Mouse (Mus musculus) forebrain, embryonic 12.5 days (tissue): ENCODE measurements at regions not wholly inside any gene's neighbourhood (a gene's known extent, or its start where the extent isn't known, plus 50 kb on each side); places are given as distances from the start of the nearest gene placed in this dataset.

ENCODE experiments used
- ATAC-seq: fragments of 200-750 bp; cut with Nextera tagmentation; 2 replicates; pipeline ENCODE4 v1.8.0; 2017; ENCODE audit warnings: moderate TSS enrichment; ENCODE audit not compliant: low FRiP score
- H3K27ac ChIP-seq: fragments of 300-500 bp; sonication (generic); 2 replicates; pipeline ENCODE4 v1.5.1; 2016; ENCODE audit warnings: mild to moderate bottlenecking
- H3K27me3 ChIP-seq: fragments of 300-500 bp; sonication (generic); 2 replicates; pipeline ENCODE4 v1.6.1; 2016; ENCODE audit warnings: mild to moderate bottlenecking
- H3K36me3 ChIP-seq: fragments of 300-500 bp; sonication (generic); replicated peaks from 2 replicates; pipeline ENCODE4 v1.6.1; 2016; ENCODE audit warnings: mild to moderate bottlenecking
- H3K4me1 ChIP-seq: fragments of 300-500 bp; sonication (generic); 2 replicates; pipeline ENCODE4 v1.6.1; 2016
- H3K4me2 ChIP-seq: fragments of 300-500 bp; sonication (generic); 2 replicates; pipeline ENCODE4 v1.6.1; 2016; ENCODE audit warnings: mild to moderate bottlenecking, moderate library complexity
- H3K4me3 ChIP-seq: fragments of 300-500 bp; sonication (generic); replicated peaks from 2 replicates; pipeline ENCODE4 v1.5.1; 2016; ENCODE audit warnings: mild to moderate bottlenecking
- H3K9ac ChIP-seq: fragments of 300-500 bp; sonication (generic); 2 replicates; pipeline ENCODE4 v1.6.1; 2016; ENCODE audit warnings: mild to moderate bottlenecking
- H3K9me3 ChIP-seq: fragments of 300-500 bp; sonication (generic); 2 replicates; pipeline ENCODE4 v1.6.1; 2016
- WGBS: fragments of 180-500 bp; shearing (Covaris S2); methylation state at CpG from one replicate; pipeline ENCODE4 v1.1.7; 2016; 5-methylcytosine and 5-hydroxymethylcytosine counted together

GRCm38 (mm10) chr15:59954345-59954744 is 62.1 kb downstream of the 4933412E24Rik start:
- Histone ChIP-seq H3K9ac (no peak overlapping the region), H3K4me2 (no peak overlapping the region), H3K36me3 (no peaks in the 10 kb centered on the region), H3K4me3 (no peak overlapping the region), H3K27ac (no peak overlapping the region), H3K9me3 (no peaks in the 10 kb centered on the region), H3K27me3 (no peaks in the 10 kb centered on the region), H3K4me1 (no peaks in the 10 kb centered on the region)
- no peak for ATAC-seq
- 86% methylated on average over 3 of the region's 3 CpGs for WGBS

GRCm38 (mm10) chr15:59953857-59954256 is 62.6 kb downstream of the 4933412E24Rik start:
- H3K4me2 ChIP-seq = no peak overlapping the region
- no peak for ATAC-seq
- H3K27me3 ChIP-seq = no peaks in the 10 kb centered on the region
- H3K36me3 ChIP-seq = no peaks in the 10 kb centered on the region
- WGBS = 84% methylated on average over 4 of the region's 4 CpGs
- no peaks in the 10 kb centered on the region for H3K4me1 ChIP-seq
- H3K27ac ChIP-seq = no peak overlapping the region
- no peaks in the 10 kb centered on the region for H3K9me3 ChIP-seq
- H3K9ac ChIP-seq = no peak overlapping the region
- H3K4me3 ChIP-seq = no peak overlapping the region

GRCm38 (mm10) chr15:59950617-59951216 is 65.7 kb downstream of the 4933412E24Rik start:
- H3K9me3 ChIP-seq = no peaks in the 10 kb centered on the region
- H3K9ac ChIP-seq = no peak overlapping the region
- H3K27ac ChIP-seq = no peak overlapping the region
- no peaks in the 10 kb centered on the region for H3K36me3 ChIP-seq
- H3K4me3 ChIP-seq = no peak overlapping the region
- 84% methylated on average over 3 of the region's 3 CpGs for WGBS
- no peak for ATAC-seq
- H3K4me1 ChIP-seq = no peaks in the 10 kb centered on the region
- H3K27me3 ChIP-seq = no peaks in the 10 kb centered on the region
- no peak overlapping the region for H3K4me2 ChIP-seq

GRCm38 (mm10) chr15:59945208-59945607 is 71.2 kb downstream of the 4933412E24Rik start:
- Histone ChIP-seq H3K36me3 (no peaks in the 10 kb centered on the region), H3K27ac (no peak overlapping the region), H3K9ac (no peak overlapping the region), H3K4me2 (peak overlapping the region; percentile 10), H3K4me3 (no peak overlapping the region), H3K9me3 (0 out of 2 replicates have a peak, but pooled peaks cover 5% of the 10 kb centered on the region), H3K4me1 (peaks cover 10% of the 10 kb centered on the region; the same call in 1 of the 2 replicates), H3K27me3 (no peaks in the 10 kb centered on the region)
- 2% methylated on average over 8 of the region's 8 CpGs for WGBS
- ATAC-seq = peak; percentile 55

GRCm38 (mm10) chr15:59936486-59936885 is 79.9 kb downstream of the 4933412E24Rik start:
- no peak for ATAC-seq
- no peaks in the 10 kb centered on the region for H3K27me3 ChIP-seq
- no peak overlapping the region for H3K4me3 ChIP-seq
- 0 out of 2 replicates have a peak, but pooled peaks cover 8% of the 10 kb centered on the region for H3K9me3 ChIP-seq
- H3K27ac ChIP-seq = no peak overlapping the region
- no peak overlapping the region for H3K4me2 ChIP-seq
- H3K4me1 ChIP-seq = no peaks in the 10 kb centered on the region
- whole genome bisulfite sequencing = 34% methylated on average over 5 of the region's 5 CpGs
- H3K9ac ChIP-seq = no peak overlapping the region
- H3K36me3 ChIP-seq = no peaks in the 10 kb centered on the region

GRCm38 (mm10) chr15:59913860-59914259 is 102.6 kb downstream of the 4933412E24Rik start:
- 82% methylated on average over 4 of the region's 4 CpGs for WGBS
- no peaks in the 10 kb centered on the region for H3K36me3 ChIP-seq
- no peak overlapping the region for H3K9ac ChIP-seq
- H3K4me2 ChIP-seq = no peak overlapping the region
- no peak overlapping the region for H3K27ac ChIP-seq
- no peak overlapping the region for H3K4me3 ChIP-seq
- no peak for ATAC-seq
- no peaks in the 10 kb centered on the region for H3K9me3 ChIP-seq
- H3K4me1 ChIP-seq = no peaks in the 10 kb centered on the region
- H3K27me3 ChIP-seq = no peaks in the 10 kb centered on the region

- ATAC-seq = no peak
- H3K27ac ChIP-seq = no peak overlapping the region
- H3K9ac ChIP-seq = no peak overlapping the region
- no peak overlapping the region for H3K4me2 ChIP-seq
- no peak overlapping the region for H3K4me3 ChIP-seq
- H3K36me3 ChIP-seq = no peaks in the 10 kb centered on the region
- no peaks in the 10 kb centered on the region for H3K9me3 ChIP-seq
- no peaks in the 10 kb centered on the region for H3K4me1 ChIP-seq
- WGBS = 75% methylated on average over 2 of the region's 2 CpGs
- H3K27me3 ChIP-seq = no peaks in the 10 kb centered on the region
Measured at GRCm38 (mm10) chr15:59908300-59908699, 108.1 kb downstream of the 4933412E24Rik start.

- Histone ChIP-seq H3K27me3 (no peaks in the 10 kb centered on the region), H3K36me3 (no peaks in the 10 kb centered on the region), H3K4me3 (no peak overlapping the region), H3K27ac (no peak overlapping the region), H3K4me2 (no peak overlapping the region), H3K9ac (no peak overlapping the region), H3K4me1 (no peaks in the 10 kb centered on the region), H3K9me3 (no peaks in the 10 kb centered on the region)
- no peak for ATAC-seq
- 78% methylated on average over 9 of the region's 9 CpGs for WGBS
Measured at GRCm38 (mm10) chr15:59905832-59906797, 110.3 kb downstream of the 4933412E24Rik start.

GRCm38 (mm10) chr15:59904741-59905140 is 111.7 kb downstream of the 4933412E24Rik start:
- Histone ChIP-seq H3K4me1 (no peaks in the 10 kb centered on the region), H3K27ac (no peak overlapping the region), H3K4me3 (no peak overlapping the region), H3K4me2 (no peak overlapping the region), H3K9me3 (no peaks in the 10 kb centered on the region), H3K36me3 (no peaks in the 10 kb centered on the region), H3K27me3 (no peaks in the 10 kb centered on the region), H3K9ac (no peak overlapping the region)
- ATAC-seq = no peak
- WGBS = 71% methylated on average over 5 of the region's 5 CpGs

- no peak for ATAC-seq
- WGBS = 90% methylated on average over 2 of the region's 2 CpGs
- no peak overlapping the region for H3K27ac ChIP-seq
Measured at GRCm38 (mm10) chr15:59888996-59889395, 127.4 kb downstream of the 4933412E24Rik start.

GRCm38 (mm10) chr15:59888131-59888459 is 128.3 kb downstream of the 4933412E24Rik start:
- H3K4me1 ChIP-seq = no peaks in the 10 kb centered on the region
- H3K4me2 ChIP-seq = no peak overlapping the region
- WGBS = 37% methylated on average over 2 of the region's 2 CpGs
- ATAC-seq = no peak
- H3K4me3 ChIP-seq = no peak overlapping the region
- H3K9ac ChIP-seq = no peak overlapping the region
- H3K27ac ChIP-seq = no peak overlapping the region
- H3K9me3 ChIP-seq = no peaks in the 10 kb centered on the region
- H3K27me3 ChIP-seq = no peaks in the 10 kb centered on the region
- H3K36me3 ChIP-seq = no peaks in the 10 kb centered on the region

More at GRCm38 (mm10) chr15:59888996-59889395, 127.4 kb downstream of the 4933412E24Rik start:
- Histone ChIP-seq H3K9ac (no peak overlapping the region), H3K36me3 (no peaks in the 10 kb centered on the region), H3K4me2 (no peak overlapping the region), H3K4me3 (no peak overlapping the region), H3K9me3 (no peaks in the 10 kb centered on the region), H3K4me1 (no peaks in the 10 kb centered on the region), H3K27me3 (no peaks in the 10 kb centered on the region)

- H3K36me3 ChIP-seq = no peaks in the 10 kb centered on the region
- H3K4me2 ChIP-seq = no peak overlapping the region
- no peaks in the 10 kb centered on the region for H3K4me1 ChIP-seq
- H3K27ac ChIP-seq = no peak overlapping the region
- H3K9me3 ChIP-seq = no peaks in the 10 kb centered on the region
- ATAC-seq = no peak
- no peak overlapping the region for H3K9ac ChIP-seq
- H3K27me3 ChIP-seq = no peaks in the 10 kb centered on the region
- H3K4me3 ChIP-seq = no peak overlapping the region
- WGBS = 54% methylated on average over 5 of the region's 5 CpGs
Measured at GRCm38 (mm10) chr15:59887381-59888130, 128.9 kb downstream of the 4933412E24Rik start.
